Mouse (Mus musculus) kidney, adult 2 months (tissue): ENCODE data around the gene Arhgap10. TPM values are rescaled to one million over a fixed set of nuclear protein-coding genes. Genes with fewer than 3 reads are reported as not detected.
A peak's percentile ranks its signal among the peaks of the same experiment; 100 is the strongest.

Source experiments
- DNase-seq: peaks from one replicate; pipeline ENCODE4 v3.0.0; 2021
- H3K27ac ChIP-seq: fragments of 200-500 bp; 2 replicates; pipeline ENCODE4 v1.5.1; 2012; ENCODE audit warnings: low read depth, low read length, control low read depth, inconsistent platforms; ENCODE audit not compliant: insufficient read depth
- H3K27me3 ChIP-seq: fragments of 200-500 bp; replicated peaks from 2 replicates; pipeline ENCODE4 v1.6.1; 2012; ENCODE audit warnings: mild to moderate bottlenecking, moderate library complexity, low read length, inconsistent platforms; ENCODE audit not compliant: control insufficient read depth, insufficient read depth
- H3K36me3 ChIP-seq: fragments of 200-500 bp; 2 replicates; pipeline ENCODE4 v1.6.1; 2012; ENCODE audit warnings: mild to moderate bottlenecking, moderate library complexity, low read length, inconsistent platforms; ENCODE audit not compliant: control insufficient read depth, insufficient read depth
- H3K4me1 ChIP-seq: fragments of 200-500 bp; 2 replicates; pipeline ENCODE4 v1.6.1; 2011; ENCODE audit warnings: low read length; ENCODE audit not compliant: control insufficient read depth, insufficient read depth
- H3K4me3 ChIP-seq: fragments of 200-500 bp; 2 replicates; pipeline ENCODE4 v1.5.1; 2011; ENCODE audit warnings: mild to moderate bottlenecking, low read depth, low read length, control low read depth; ENCODE audit not compliant: insufficient read depth
- CTCF ChIP-seq: fragments of 200-500 bp; conservative IDR thresholded peaks from 2 replicates; pipeline ENCODE4 v1.5.1; 2011; ENCODE audit warnings: low read depth, mild to moderate bottlenecking, control low read depth, low read length, moderate library complexity, mixed read lengths; ENCODE audit not compliant: insufficient read depth, insufficient read length
- POLR2A ChIP-seq: fragments of 200-500 bp; IDR thresholded peaks from one replicate; pipeline ENCODE4 v1.6.1; 2011; ENCODE audit warnings: low read depth, low read length, control low read depth
- whole genome bisulfite sequencing: fragments of 180-500 bp; shearing (Covaris S2); methylation state at CpG from one replicate; pipeline ENCODE4 v1.1.7; 2018; 5-methylcytosine and 5-hydroxymethylcytosine counted together
- polyA plus RNA-seq: library from polyadenylated mRNA; depleted of rRNA; stranded (reverse); fragments of >200 nt; gene quantifications from 2 replicates; pipeline ENCODE4 v1.2.3, GENCODE M21; 2012

Arhgap10 gene
- polyA plus RNA-seq, 1 experiment, result 28.0 TPM

DNA sequence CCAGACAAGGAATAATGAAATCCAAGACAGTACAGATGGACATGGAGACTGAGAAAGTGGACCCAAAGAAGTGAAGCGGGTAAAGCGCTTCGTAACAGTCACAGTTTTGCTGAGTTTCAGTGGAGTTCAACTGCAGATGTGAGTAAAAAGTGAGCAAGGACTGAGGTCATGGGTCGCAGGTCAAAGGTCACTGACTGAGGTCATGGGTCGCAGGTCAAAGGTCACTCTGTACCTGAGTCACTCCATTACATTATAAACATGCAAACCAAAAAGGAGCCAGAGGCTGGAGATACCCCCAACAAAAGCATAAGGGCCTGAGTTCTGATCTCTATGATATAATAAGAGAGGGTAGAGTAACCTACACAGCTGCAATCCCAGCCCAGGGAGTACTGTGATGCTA is 43.1 kb downstream of the Arhgap10 start:
- Histone ChIP-seq H3K36me3 (no peaks in the 10 kb centered on the region), H3K27ac (no peak overlapping the region), H3K27me3 (no peaks in the 10 kb centered on the region), H3K4me3 (no peak overlapping the region), H3K4me1 (peaks cover 20% of the 10 kb centered on the region)
- 93% methylated on average over 5 of the region's 5 CpGs for WGBS
- no peak for DNase-seq
- TF ChIP-seq CTCF, result no peak
- no peak for TF ChIP-seq POLR2A

DNA sequence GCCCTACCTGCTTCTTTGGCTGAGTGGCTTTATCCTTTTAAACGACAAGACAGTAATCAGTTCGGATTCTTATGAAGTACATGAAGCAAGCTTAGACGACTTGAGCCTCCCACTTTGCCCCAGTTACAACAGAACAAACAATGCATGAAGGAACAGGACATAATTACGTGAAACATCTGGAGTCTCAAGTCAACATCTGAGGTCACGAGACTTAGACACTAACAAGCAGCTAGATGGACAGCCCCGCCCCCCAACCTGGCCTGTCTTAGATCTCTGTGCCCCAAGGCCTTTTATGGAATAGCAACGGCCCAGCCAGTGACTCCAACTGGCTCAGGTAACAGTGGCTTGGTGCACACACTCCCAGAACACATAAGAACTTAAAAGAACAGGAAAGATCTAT is 44.0 kb downstream of the Arhgap10 start:
- Histone ChIP-seq H3K4me3 (no peak overlapping the region), H3K4me1 (peaks cover 15% of the 10 kb centered on the region), H3K36me3 (no peaks in the 10 kb centered on the region), H3K27ac (no peak overlapping the region), H3K27me3 (no peaks in the 10 kb centered on the region)
- DNase-seq, result no peak
- no peak for TF ChIP-seq CTCF
- TF ChIP-seq POLR2A, result no peak
- WGBS, result 34% methylated on average over 7 of the region's 7 CpGs

DNA sequence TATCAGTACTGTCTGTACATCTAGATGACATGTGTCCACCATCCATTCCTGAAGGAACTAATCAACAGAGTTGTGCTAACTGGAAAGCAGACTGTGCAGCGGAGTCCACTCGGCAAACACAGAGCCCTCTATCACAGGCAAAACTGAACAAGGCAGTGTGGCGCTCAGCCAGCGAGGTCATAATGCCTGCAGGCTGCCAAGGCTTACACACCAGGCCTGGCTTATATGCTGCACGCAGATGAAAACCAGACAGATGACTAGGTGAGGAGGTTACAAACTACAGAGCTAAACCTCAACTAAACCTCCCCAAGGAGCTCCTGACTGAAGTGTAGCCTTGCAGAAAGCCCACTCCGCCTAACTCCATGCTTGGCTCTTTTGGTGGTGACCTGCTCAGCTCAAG is 44.4 kb downstream of the Arhgap10 start:
- peak; percentile 75 for DNase-seq
- no peak overlapping the region for H3K27ac ChIP-seq
- 50% methylated on average over 6 of the region's 6 CpGs for WGBS

DNA sequence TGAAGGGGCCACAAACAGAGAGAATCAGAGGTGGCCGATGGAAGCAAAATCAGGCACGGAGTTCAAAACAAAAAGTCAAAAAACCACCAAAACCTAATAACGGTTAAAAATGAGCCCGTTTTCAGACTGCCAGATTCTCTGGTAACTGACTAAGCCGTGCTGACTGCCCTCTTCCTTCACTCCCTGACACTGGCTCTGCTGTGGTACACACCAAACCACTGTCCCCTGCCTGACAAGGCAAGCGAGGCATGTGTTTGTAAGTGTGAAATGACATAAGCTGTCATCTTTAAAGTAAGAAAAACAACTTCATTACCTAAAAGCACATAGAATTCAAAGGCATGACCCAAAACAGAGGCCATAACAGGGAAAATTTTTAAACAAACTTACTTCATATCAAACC is 56.4 kb downstream of the Arhgap10 start:
- no peak for DNase-seq
- no peaks in the 10 kb centered on the region for H3K27me3 ChIP-seq

More for the DNA sequence above, 44.4 kb downstream of the Arhgap10 start:
- H3K27me3 ChIP-seq, result no peaks in the 10 kb centered on the region
- peaks cover 11% of the 10 kb centered on the region for H3K4me1 ChIP-seq
- no peak for TF ChIP-seq POLR2A
- TF ChIP-seq CTCF, result no peak
- no peak overlapping the region for H3K4me3 ChIP-seq
- no peaks in the 10 kb centered on the region for H3K36me3 ChIP-seq

DNA sequence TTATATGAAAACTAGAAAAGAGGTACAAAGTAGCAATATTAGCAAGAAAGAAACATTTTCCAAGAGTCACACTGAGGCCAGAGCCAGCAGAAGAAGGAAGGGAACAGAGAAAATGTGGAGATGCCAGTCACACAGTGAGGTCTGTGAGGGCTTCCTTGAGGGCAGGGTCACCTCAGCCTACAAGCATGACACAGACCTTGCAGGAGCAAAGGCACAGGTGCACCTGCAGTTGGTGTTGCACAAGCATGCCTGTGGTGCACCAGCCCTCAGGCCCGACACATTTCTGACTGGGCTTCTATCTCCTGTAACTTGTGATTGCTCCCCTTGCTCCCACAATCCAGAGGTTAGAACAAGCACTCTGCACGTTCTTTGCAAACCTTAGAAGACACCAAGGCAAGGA is 57.4 kb downstream of the Arhgap10 start:
- Histone ChIP-seq H3K36me3 (no peaks in the 10 kb centered on the region), H3K4me1 (peaks cover 21% of the 10 kb centered on the region), H3K27me3 (no peaks in the 10 kb centered on the region), H3K27ac (peak overlapping the region; percentile 63), H3K4me3 (no peak overlapping the region)
- WGBS, result 59% methylated on average over 2 of the region's 2 CpGs
- TF ChIP-seq POLR2A, result no peak
- TF ChIP-seq CTCF, result no peak
- no peak for DNase-seq

More for the DNA sequence above, 56.4 kb downstream of the Arhgap10 start:
- Histone ChIP-seq H3K4me1 (peaks cover 18% of the 10 kb centered on the region), H3K27ac (0 out of 2 replicates have a peak overlapping the region, but pooled peaks have one; percentile 14), H3K36me3 (no peaks in the 10 kb centered on the region), H3K4me3 (no peak overlapping the region)
- 72% methylated on average over 6 of the region's 6 CpGs for WGBS
- no peak for TF ChIP-seq CTCF
- TF ChIP-seq POLR2A, result no peak

DNA sequence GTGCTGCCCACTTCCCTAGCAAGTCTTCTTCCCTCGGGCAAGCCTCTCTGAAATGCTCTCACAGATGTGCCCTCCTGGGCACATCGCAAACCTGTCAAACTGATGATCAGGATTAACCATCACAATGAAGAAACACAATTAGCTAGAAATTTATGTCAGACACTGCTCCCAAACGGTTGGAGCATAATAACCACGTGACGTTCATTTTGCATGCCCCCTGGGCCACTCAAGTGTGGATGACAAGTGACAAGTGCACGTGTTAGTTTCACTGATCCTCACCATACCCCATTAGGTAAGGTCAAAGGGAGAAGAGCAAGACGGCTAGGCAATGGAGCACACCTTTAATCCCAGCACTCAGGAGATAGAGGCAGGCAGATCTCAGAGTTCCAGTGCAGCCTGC is 58.1 kb downstream of the Arhgap10 start:
- peaks cover 17% of the 10 kb centered on the region for H3K4me1 ChIP-seq
- H3K27me3 ChIP-seq, result no peaks in the 10 kb centered on the region
- DNase-seq, result no peak
- no peaks in the 10 kb centered on the region for H3K36me3 ChIP-seq
- H3K27ac ChIP-seq, result no peak overlapping the region
- 37% methylated on average over 7 of the region's 7 CpGs for WGBS
- no peak for TF ChIP-seq CTCF
- TF ChIP-seq POLR2A, result no peak
- H3K4me3 ChIP-seq, result no peak overlapping the region

DNA sequence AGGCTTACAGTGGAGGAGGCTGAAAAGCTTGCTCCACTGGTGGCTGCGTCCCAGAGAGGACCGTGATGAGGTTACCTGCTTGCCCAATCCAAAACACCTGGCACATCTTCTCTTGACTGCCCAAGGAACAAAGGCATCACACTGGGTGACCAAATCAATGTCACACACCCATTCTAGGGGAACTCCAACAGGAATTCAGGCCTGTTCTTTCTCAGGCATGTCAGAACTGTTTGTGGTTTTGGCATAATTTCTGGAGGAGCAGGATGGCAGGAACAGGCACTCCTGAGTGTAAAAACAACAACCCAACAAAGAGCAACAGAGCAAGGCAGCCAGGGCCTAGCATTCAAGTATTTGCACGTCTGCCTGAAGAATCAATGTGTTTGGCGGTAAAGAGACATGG is 59.2 kb downstream of the Arhgap10 start:
- no peaks in the 10 kb centered on the region for H3K36me3 ChIP-seq
- TF ChIP-seq CTCF, result no peak
- no peak for TF ChIP-seq POLR2A
- H3K4me1 ChIP-seq, result peaks cover 23% of the 10 kb centered on the region
- 89% methylated on average over 4 of the region's 4 CpGs for WGBS
- H3K4me3 ChIP-seq, result no peak overlapping the region
- no peaks in the 10 kb centered on the region for H3K27me3 ChIP-seq
- no peak overlapping the region for H3K27ac ChIP-seq
- DNase-seq, result no peak
